Mouse (Mus musculus) adrenal gland, postnatal 25 days (tissue): Measurements from ENCODE around the gene Cdk1. TPM values are rescaled to one million over a fixed set of nuclear protein-coding genes. Genes with fewer than 3 reads are reported as not detected.
A peak's percentile ranks its signal among the peaks of the same experiment; 100 is the strongest.

ENCODE experiments used
- DNase-seq: peaks from one replicate; pipeline ENCODE4 v3.0.0; 2021; ENCODE audit warnings: mixed read lengths
- total RNA-seq: library from RNA; stranded (reverse); gene quantifications from 2 replicates; pipeline ENCODE4 v1.2.3, GENCODE M21; 2021

The Cdk1 gene
- total RNA-seq, 1 experiment from 2014 or later = 17.1 TPM

- DNase-seq = peak; percentile 52
Observed at GRCm38 (mm10) chr10:69307067-69307466, 45.7 kb downstream of the Cdk1 start.

GRCm38 (mm10) chr10:69306205-69306604 lies 46.5 kb downstream of the Cdk1 start:
- DNase-seq = peak; percentile 56

- DNase-seq = no peak
Observed at GRCm38 (mm10) chr10:69305600-69305999, 47.1 kb downstream of the Cdk1 start.

GRCm38 (mm10) chr10:69304819-69305218 lies 47.9 kb downstream of the Cdk1 start:
- DNase-seq = no peak

GRCm38 (mm10) chr10:69302667-69303066 lies 50.1 kb downstream of the Cdk1 start:
- DNase-seq = no peak

GRCm38 (mm10) chr10:69299985-69300384 lies 52.8 kb downstream of the Cdk1 start:
- DNase-seq = peak; percentile 21

GRCm38 (mm10) chr10:69295919-69296318 lies 56.8 kb downstream of the Cdk1 start:
- DNase-seq = no peak

- no peak for DNase-seq
Observed at GRCm38 (mm10) chr10:69290736-69291135, 62.0 kb downstream of the Cdk1 start.

GRCm38 (mm10) chr10:69288720-69289119 lies 64.0 kb downstream of the Cdk1 start:
- DNase-seq = no peak

- DNase-seq = no peak
Observed at GRCm38 (mm10) chr10:69288086-69288485, 64.7 kb downstream of the Cdk1 start.

- DNase-seq = no peak
Observed at GRCm38 (mm10) chr10:69286939-69287338, 65.8 kb downstream of the Cdk1 start.

Other genes with a start within 250 kb of the Cdk1 start
- gene Rhobtb1, start 201.5 kb downstream of the Cdk1 start, total RNA-seq = 9.5 and 10.6 TPM in 2 replicates
- 3.2 and 5.5 TPM in 2 replicates for gene A930033H14Rik, start 139.8 kb downstream of the Cdk1 start, total RNA-seq
- 13.9 and 18.2 TPM in 2 replicates for gene Ank3, start 45.8 kb upstream of the Cdk1 start, total RNA-seq